Mouse (Mus musculus) liver, postnatal 0 days (tissue): Measurements from ENCODE around the gene Slc25a36. TPM values are rescaled to one million over a fixed set of nuclear protein-coding genes. Genes with fewer than 3 reads are reported as not detected.

Experiments
- ATAC-seq: fragments of 200-750 bp; cut with Nextera tagmentation; 2 replicates; pipeline ENCODE4 v1.8.0; 2017; ENCODE audit warnings: mild to moderate bottlenecking, moderate library complexity
- DNase-seq: peaks from one replicate; pipeline ENCODE4 v3.0.0-alpha.2; 2016
- H3K27ac ChIP-seq: fragments of 300-500 bp; sonication (generic); 2 replicates; pipeline ENCODE4 v1.5.1; 2014; ENCODE audit warnings: antibody characterized with exemption, moderate library complexity, mild to moderate bottlenecking, low read depth
- H3K27me3 ChIP-seq: fragments of 300-500 bp; sonication (generic); 2 replicates; pipeline ENCODE4 v1.6.1; 2014; ENCODE audit warnings: low read length, control low read depth, mixed read lengths; ENCODE audit not compliant: insufficient read depth
- H3K36me3 ChIP-seq: fragments of 300-500 bp; sonication (generic); replicated peaks from 2 replicates; pipeline ENCODE4 v1.6.1; 2014; ENCODE audit warnings: mild to moderate bottlenecking, control low read depth, low read length, moderate library complexity, mixed read lengths; ENCODE audit not compliant: insufficient read depth
- H3K4me1 ChIP-seq: fragments of 300-500 bp; sonication (generic); 2 replicates; pipeline ENCODE4 v1.6.1; 2014; ENCODE audit warnings: antibody characterized with exemption, mild to moderate bottlenecking, control low read depth; ENCODE audit not compliant: insufficient read depth
- H3K4me2 ChIP-seq: fragments of 300-500 bp; sonication (generic); 2 replicates; pipeline ENCODE4 v1.6.1; 2014; ENCODE audit warnings: low read depth, mild to moderate bottlenecking, low read length, moderate library complexity, mixed read lengths
- H3K4me3 ChIP-seq: fragments of 300-500 bp; sonication (generic); 2 replicates; pipeline ENCODE4 v1.5.1; 2014; ENCODE audit warnings: low read depth, low read length
- H3K9ac ChIP-seq: fragments of 300-500 bp; sonication (generic); replicated peaks from 2 replicates; pipeline ENCODE4 v1.6.1; 2014; ENCODE audit warnings: mild to moderate bottlenecking, moderate library complexity
- H3K9me3 ChIP-seq: fragments of 300-500 bp; sonication (generic); 2 replicates; pipeline ENCODE4 v1.6.1; 2016; ENCODE audit warnings: mild to moderate bottlenecking, control low read depth, low read length, mixed read lengths
- CTCF ChIP-seq: sonication (generic); IDR thresholded peaks from 2 replicates; pipeline ENCODE4 v1.5.1; 2016; ENCODE audit warnings: antibody characterized with exemption, low read depth
- EP300 ChIP-seq: IDR thresholded peaks from 2 replicates; pipeline ENCODE4 v1.6.1; 2016; ENCODE audit warnings: antibody characterized with exemption, low read depth, mild to moderate bottlenecking
- WGBS: fragments of 180-500 bp; shearing (Covaris S2); extraction: QIAGEN DNeasy Blood & Tissue Kit; methylation state at CpG from one replicate; pipeline ENCODE4 v1.1.7; 2014; ENCODE audit not compliant: insufficient replicate concordance; 5-methylcytosine and 5-hydroxymethylcytosine counted together
- polyA plus RNA-seq: library from polyadenylated mRNA; unstranded; fragments of >200 nt; fragmentation: Nextera tagmentation; extraction: Ambion mirVana; gene quantifications from 2 replicates; pipeline ENCODE4 v1.2.1, GENCODE M21; 2015

The Slc25a36 gene
- polyA plus RNA-seq, 1 experiment from 2014 or later: 4.8 TPM

- Histone ChIP-seq H3K36me3 (peaks cover 9% of the 10 kb centered on the region), H3K27ac (no peak overlapping the region), H3K27me3 (peaks cover 11% of the 10 kb centered on the region; the same call in 1 of the 2 replicates), H3K4me1 (no peaks in the 10 kb centered on the region), H3K9me3 (no peaks in the 10 kb centered on the region), H3K4me3 (no peak overlapping the region), H3K4me2 (no peak overlapping the region), H3K9ac (no peak overlapping the region)
- 82% methylated on average over 4 of the region's 4 CpGs for WGBS
- no peak for TF ChIP-seq CTCF
- TF ChIP-seq EP300: no peak
- ATAC-seq (no peak), DNase-seq (no peak)
These were observed 29.7 kb downstream of the Slc25a36 start for GRCm38 (mm10) chr9:97081106-97081862.

- Histone ChIP-seq H3K4me2 (no peak overlapping the region), H3K27me3 (no peaks in the 10 kb centered on the region), H3K27ac (no peak overlapping the region), H3K9me3 (no peaks in the 10 kb centered on the region), H3K9ac (no peak overlapping the region), H3K4me1 (no peaks in the 10 kb centered on the region), H3K4me3 (no peak overlapping the region), H3K36me3 (no peaks in the 10 kb centered on the region)
- 82% methylated on average over 5 of the region's 5 CpGs for WGBS
- ATAC-seq (no peak), DNase-seq (no peak)
- TF ChIP-seq CTCF (no peak), EP300 (no peak)
These were observed 41.0 kb downstream of the Slc25a36 start for GRCm38 (mm10) chr9:97069911-97070310.

GRCm38 (mm10) chr9:97069466-97069865, 41.5 kb downstream of the Slc25a36 start:
- H3K27ac ChIP-seq: no peak overlapping the region
- no peak for ATAC-seq

GRCm38 (mm10) chr9:97068201-97069095, 42.5 kb downstream of the Slc25a36 start:
- Histone ChIP-seq H3K9me3 (no peaks in the 10 kb centered on the region), H3K4me3 (no peak overlapping the region), H3K4me2 (no peak overlapping the region), H3K27me3 (no peaks in the 10 kb centered on the region), H3K9ac (no peak overlapping the region), H3K27ac (no peak overlapping the region), H3K4me1 (no peaks in the 10 kb centered on the region), H3K36me3 (no peaks in the 10 kb centered on the region)
- ATAC-seq (peak; percentile 43; the same call in 1 of the 2 replicates), DNase-seq (peak; percentile 79)
- WGBS: 52% methylated on average over 9 of the region's 9 CpGs
- TF ChIP-seq CTCF (peak; percentile 89), EP300 (no peak)

More at GRCm38 (mm10) chr9:97069466-97069865, 41.5 kb downstream of the Slc25a36 start:
- Histone ChIP-seq H3K4me3 (no peak overlapping the region), H3K9ac (no peak overlapping the region), H3K27me3 (no peaks in the 10 kb centered on the region), H3K9me3 (no peaks in the 10 kb centered on the region), H3K4me2 (no peak overlapping the region), H3K4me1 (no peaks in the 10 kb centered on the region), H3K36me3 (no peaks in the 10 kb centered on the region)
- TF ChIP-seq EP300 (no peak), CTCF (no peak)
- 88% methylated on average over 5 of the region's 5 CpGs for WGBS
- no peak for DNase-seq

GRCm38 (mm10) chr9:97067761-97068160, 43.2 kb downstream of the Slc25a36 start:
- no peak for ATAC-seq
- Histone ChIP-seq H3K36me3 (no peaks in the 10 kb centered on the region), H3K4me2 (no peak overlapping the region), H3K9ac (no peak overlapping the region), H3K27me3 (no peaks in the 10 kb centered on the region), H3K9me3 (no peaks in the 10 kb centered on the region), H3K4me3 (no peak overlapping the region), H3K4me1 (no peaks in the 10 kb centered on the region), H3K27ac (no peak overlapping the region)
- TF ChIP-seq CTCF (no peak), EP300 (no peak)
- DNase-seq: no peak
- WGBS: 81% methylated on average over 6 of the region's 6 CpGs

- H3K27me3 ChIP-seq: no peaks in the 10 kb centered on the region
- 89% methylated on average over 4 of the region's 4 CpGs for WGBS
- H3K4me2 ChIP-seq: no peak overlapping the region
- no peak overlapping the region for H3K9ac ChIP-seq
- no peaks in the 10 kb centered on the region for H3K36me3 ChIP-seq
- ATAC-seq: no peak
- no peak overlapping the region for H3K4me3 ChIP-seq
- no peak overlapping the region for H3K27ac ChIP-seq
- no peak for DNase-seq
- H3K4me1 ChIP-seq: no peaks in the 10 kb centered on the region
- no peaks in the 10 kb centered on the region for H3K9me3 ChIP-seq
- no peak for TF ChIP-seq EP300
- no peak for TF ChIP-seq CTCF
These were observed 45.1 kb downstream of the Slc25a36 start for GRCm38 (mm10) chr9:97065885-97066284.
